Mouse (Mus musculus) liver, embryonic 14.5 days (tissue): Measurements from ENCODE around the gene Npdc1. TPM values are rescaled to one million over a fixed set of nuclear protein-coding genes. Genes with fewer than 3 reads are reported as not detected.

Experiments
- ATAC-seq: fragments of 200-750 bp; cut with Nextera tagmentation; 2 replicates; pipeline ENCODE4 v1.8.0; 2017; ENCODE audit warnings: moderate number of reproducible peaks, mild to moderate bottlenecking, moderate library complexity; ENCODE audit not compliant: insufficient read depth
- DNase-seq, 3 experiments: peaks; one replicate each; pipeline ENCODE4 v3.0.0-alpha.2; 2012 to 2013; ENCODE audit warnings: low read depth in 3 of 3, low spot score in 3 of 3
- H3K27ac ChIP-seq: fragments of 300-500 bp; sonication (generic); 2 replicates; pipeline ENCODE4 v1.5.1; 2014; ENCODE audit warnings: moderate library complexity, mild to moderate bottlenecking, control low read depth, inconsistent platforms
- H3K27me3 ChIP-seq: fragments of 300-500 bp; sonication (generic); 2 replicates; pipeline ENCODE4 v1.6.1; 2014; ENCODE audit warnings: mild to moderate bottlenecking, low read length, moderate library complexity; ENCODE audit not compliant: control insufficient read depth, insufficient read depth
- H3K36me3 ChIP-seq: fragments of 300-500 bp; sonication (generic); replicated peaks from 2 replicates; pipeline ENCODE4 v1.6.1; 2014; ENCODE audit warnings: low read depth; ENCODE audit not compliant: control insufficient read depth, insufficient read depth
- H3K4me1 ChIP-seq, 2 experiments: fragments of 200-500 bp in 1 of 2; fragments of 300-500 bp in 1 of 2; sonication (generic) in 1 of 2; replicated peaks; 2 replicates each; pipeline ENCODE4 v1.6.1; 2012 to 2014; ENCODE audit warnings: antibody characterized with exemption in 1 of 2, inconsistent platforms in 1 of 2, low read length in 1 of 2; ENCODE audit not compliant: control insufficient read depth in 2 of 2, insufficient read depth in 2 of 2
- H3K4me2 ChIP-seq: fragments of 300-500 bp; sonication (generic); 2 replicates; pipeline ENCODE4 v1.6.1; 2014; ENCODE audit warnings: low read depth, mild to moderate bottlenecking, control low read depth, moderate library complexity
- H3K4me3 ChIP-seq, 2 experiments: fragments of 200-500 bp in 1 of 2; fragments of 300-500 bp in 1 of 2; sonication (generic) in 1 of 2; 2 replicates each; pipeline ENCODE4 v1.5.1; 2012 to 2014; ENCODE audit warnings: low read depth in 2 of 2, low read length in 2 of 2, mild to moderate bottlenecking in 2 of 2, control low read depth in 1 of 2, inconsistent platforms in 1 of 2, moderate library complexity in 1 of 2; ENCODE audit not compliant: insufficient read depth in 1 of 2
- H3K9ac ChIP-seq: fragments of 300-500 bp; sonication (generic); replicated peaks from 2 replicates; pipeline ENCODE4 v1.6.1; 2014; ENCODE audit warnings: mild to moderate bottlenecking, control low read depth, moderate library complexity
- H3K9me3 ChIP-seq: fragments of 300-500 bp; sonication (generic); 2 replicates; pipeline ENCODE4 v1.6.1; 2016; ENCODE audit warnings: low read length, mixed read lengths; ENCODE audit not compliant: control insufficient read depth
- CTCF ChIP-seq: IDR thresholded peaks from 2 replicates; pipeline ENCODE4 v1.5.1; 2016; ENCODE audit warnings: antibody characterized with exemption, low read depth, control low read depth
- EP300 ChIP-seq: IDR thresholded peaks from 2 replicates; pipeline ENCODE4 v1.6.1; 2016; ENCODE audit warnings: antibody characterized with exemption, low read depth
- WGBS: fragments of 180-500 bp; shearing (Covaris S2); extraction: QIAGEN DNeasy Blood & Tissue Kit; methylation state at CpG from one replicate; pipeline ENCODE4 v1.1.7; 2014; ENCODE audit not compliant: insufficient replicate concordance; 5-methylcytosine and 5-hydroxymethylcytosine counted together
- microRNA-seq: library from miRNA; unstranded; fragments of <30 nt; microRNA quantifications from one replicate; pipeline ENCODE4, GENCODE M21; 2016
- polyA plus RNA-seq, 2 experiments: library from polyadenylated mRNA; depleted of rRNA in 1 of 2; stranded (reverse) in 1 of 2; unstranded in 1 of 2; fragments of >200 nt; fragmentation: Nextera tagmentation in 1 of 2; extraction: Ambion mirVana in 1 of 2; gene quantifications; 2 replicates each; pipeline versions ENCODE4 v1.2.1 to v1.2.3; 2012 to 2014

Npdc1 gene
- polyA plus RNA-seq, 2 experiments = 2.4 to 3.4 TPM

- H3K4me3 ChIP-seq = no peak within 1 kb of the TSS
- no peaks in the 10 kb centered on the region for H3K9me3 ChIP-seq
- no peak for DNase-seq
- no peak for ATAC-seq
- 58% methylated on average over 14 of the region's 14 CpGs for WGBS
- H3K4me1 ChIP-seq = peaks cover 4 to 8% of the 10 kb centered on the region in 2 experiments
- no peaks in the 10 kb centered on the region for H3K36me3 ChIP-seq
- TF ChIP-seq EP300 = no peak
- no peak for TF ChIP-seq CTCF
- no peak within 1 kb of the TSS for H3K4me2 ChIP-seq
- no peak within 1 kb of the TSS for H3K27ac ChIP-seq
- no peak within 1 kb of the TSS for H3K9ac ChIP-seq
- H3K27me3 ChIP-seq = no peaks in the 10 kb centered on the region
Observed at GRCm38 (mm10) chr2:25456205-25456953, 57.2 kb downstream of the Npdc1 start, which contains the start of gene Clic3. Gene Clic3 (plus strand): TSS chr2:25456838.

DNA sequence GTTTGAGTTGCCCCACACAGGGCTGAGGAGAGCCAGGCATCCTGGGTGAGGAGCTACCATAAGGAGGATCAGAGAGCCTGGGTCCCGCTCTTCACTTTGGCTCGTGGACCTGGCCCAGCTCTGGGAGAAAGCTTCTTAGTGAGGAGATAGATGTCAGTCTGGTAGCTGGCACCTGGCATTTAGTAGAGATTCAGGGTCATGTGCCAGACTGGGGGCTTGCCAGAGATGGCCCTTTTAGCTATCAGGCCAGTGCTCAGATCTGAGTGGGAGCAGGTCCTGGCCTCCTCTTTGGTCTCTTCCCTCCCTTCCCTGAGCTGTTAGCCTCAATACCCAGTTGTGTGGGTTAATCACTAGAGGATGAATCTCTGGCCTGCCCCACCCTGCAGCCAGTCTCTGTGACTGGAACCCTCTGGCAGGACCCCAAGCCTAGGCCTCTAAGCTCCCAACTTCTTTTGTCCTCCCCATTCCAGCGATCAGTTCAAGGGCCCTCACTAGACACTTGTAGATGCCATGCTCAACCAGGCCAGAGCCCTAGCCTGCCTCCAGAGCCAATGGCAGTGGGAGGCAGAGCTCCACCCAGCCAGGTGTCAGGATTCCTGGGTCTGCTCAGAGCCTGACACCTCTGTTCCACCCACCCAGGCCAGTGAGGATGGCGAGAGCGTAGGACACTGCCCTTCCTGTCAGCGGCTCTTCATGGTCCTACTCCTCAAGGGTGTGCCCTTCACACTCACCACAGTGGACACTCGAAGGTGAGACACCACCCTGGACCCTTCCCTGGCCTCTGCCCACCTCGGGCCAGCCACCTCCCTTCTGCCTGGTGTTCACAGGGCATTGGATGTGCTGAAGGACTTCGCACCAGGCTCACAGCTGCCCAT is 58.1 kb downstream of the Npdc1 start:
- no peak overlapping the region for H3K4me2 ChIP-seq
- peaks cover 4 to 11% of the 10 kb centered on the region in 2 experiments for H3K4me1 ChIP-seq
- H3K9ac ChIP-seq = no peak overlapping the region
- no peak overlapping the region for H3K27ac ChIP-seq
- no peak for DNase-seq
- no peaks in the 10 kb centered on the region for H3K36me3 ChIP-seq
- H3K9me3 ChIP-seq = no peaks in the 10 kb centered on the region
- no peak for ATAC-seq
- H3K4me3 ChIP-seq = no peak overlapping the region
- H3K27me3 ChIP-seq = no peaks in the 10 kb centered on the region
- no peak for TF ChIP-seq CTCF
- TF ChIP-seq EP300 = no peak
- WGBS = 73% methylated on average over 9 of the region's 9 CpGs

- Histone ChIP-seq H3K27me3 (no peaks in the 10 kb centered on the region), H3K9ac (no peak overlapping the region), H3K4me2 (no peak overlapping the region), H3K36me3 (no peaks in the 10 kb centered on the region), H3K4me3 (no peak overlapping the region), H3K9me3 (no peaks in the 10 kb centered on the region), H3K27ac (no peak overlapping the region), H3K4me1 (peaks cover 4 to 11% of the 10 kb centered on the region in 2 experiments)
- DNase-seq (no peak), ATAC-seq (no peak)
- no peak; the same call in 1 of the 2 replicates for TF ChIP-seq CTCF
- no peak for TF ChIP-seq EP300
- 64% methylated on average over 5 of the region's 5 CpGs for WGBS
Observed at GRCm38 (mm10) chr2:25458911-25459310, 59.8 kb downstream of the Npdc1 start.

Small RNAs within 50 kb of the gene (microRNA-seq; reads per million reads assigned to microRNA genes)
- not detected for gene Mir3087

Other genes starting within 250 kb of the Npdc1 start
Only the 30 nearest of the 40 such genes appear.
- 571 and 676 TPM in 2 replicates for gene Tubb4b, start 174.6 kb upstream of the Npdc1 start, polyA plus RNA-seq (2012; rRNA removed)
- gene Tubb4b, start 174.6 kb upstream of the Npdc1 start, polyA plus RNA-seq (2014; fragmentation: Nextera tagmentation; extraction: Ambion mirVana) = 561 and 604 TPM in 2 replicates
- gene Slc34a3, start 165.0 kb upstream of the Npdc1 start, polyA plus RNA-seq (2012; rRNA removed) = 0.01 and 0.05 TPM in 2 replicates
- not detected in 2 replicates for gene Slc34a3, start 165.0 kb upstream of the Npdc1 start, polyA plus RNA-seq (2014; fragmentation: Nextera tagmentation; extraction: Ambion mirVana)
- not detected in 2 replicates for gene Rnf224, start 162.6 kb upstream of the Npdc1 start, polyA plus RNA-seq (2012; rRNA removed)
- not detected in 2 replicates for gene Rnf224, start 162.6 kb upstream of the Npdc1 start, polyA plus RNA-seq (2014; fragmentation: Nextera tagmentation; extraction: Ambion mirVana)
- 0.93 and 1.3 TPM in 2 replicates for gene Rnf208, start 157.1 kb upstream of the Npdc1 start, polyA plus RNA-seq (2012; rRNA removed)
- gene Rnf208, start 157.1 kb upstream of the Npdc1 start, polyA plus RNA-seq (2014; fragmentation: Nextera tagmentation; extraction: Ambion mirVana) = 0.09 and 0.16 TPM in 2 replicates
- not detected in 2 replicates for gene Cysrt1, start 156.9 kb upstream of the Npdc1 start, polyA plus RNA-seq (2012; rRNA removed)
- not detected in 2 replicates for gene Cysrt1, start 156.9 kb upstream of the Npdc1 start, polyA plus RNA-seq (2014; fragmentation: Nextera tagmentation; extraction: Ambion mirVana)
- 5.4 and 5.6 TPM in 2 replicates for gene AL732309.1, start 152.5 kb upstream of the Npdc1 start, polyA plus RNA-seq (2012; rRNA removed)
- gene AL732309.1, start 152.5 kb upstream of the Npdc1 start, polyA plus RNA-seq (2014; fragmentation: Nextera tagmentation; extraction: Ambion mirVana) = 1.4 and 1.9 TPM in 2 replicates
- gene Tmem203, start 143.9 kb upstream of the Npdc1 start, polyA plus RNA-seq (2012; rRNA removed) = 8.8 and 12.4 TPM in 2 replicates
- gene Tmem203, start 143.9 kb upstream of the Npdc1 start, polyA plus RNA-seq (2014; fragmentation: Nextera tagmentation; extraction: Ambion mirVana) = 8.8 and 9.4 TPM in 2 replicates
- 1.6 and 2.6 TPM in 2 replicates for gene Tprn, start 136.7 kb upstream of the Npdc1 start, polyA plus RNA-seq (2012; rRNA removed)
- gene Tprn, start 136.7 kb upstream of the Npdc1 start, polyA plus RNA-seq (2014; fragmentation: Nextera tagmentation; extraction: Ambion mirVana) = 2.4 and 3.2 TPM in 2 replicates
- 65.8 and 76.0 TPM in 2 replicates for gene Ssna1, start 126.9 kb upstream of the Npdc1 start, polyA plus RNA-seq (2012; rRNA removed)
- gene Ssna1, start 126.9 kb upstream of the Npdc1 start, polyA plus RNA-seq (2014; fragmentation: Nextera tagmentation; extraction: Ambion mirVana) = 145 and 155 TPM in 2 replicates
- 20.5 and 23.8 TPM in 2 replicates for gene Anapc2, start 126.9 kb upstream of the Npdc1 start, polyA plus RNA-seq (2012; rRNA removed)
- gene Anapc2, start 126.9 kb upstream of the Npdc1 start, polyA plus RNA-seq (2014; fragmentation: Nextera tagmentation; extraction: Ambion mirVana) = 30.2 TPM in 2 replicates
- not detected in 2 replicates for gene Tmem210, start 111.2 kb upstream of the Npdc1 start, polyA plus RNA-seq (2012; rRNA removed)
- not detected in 2 replicates for gene Tmem210, start 111.2 kb upstream of the Npdc1 start, polyA plus RNA-seq (2014; fragmentation: Nextera tagmentation; extraction: Ambion mirVana)
- gene Lrrc26, start 109.4 kb upstream of the Npdc1 start, polyA plus RNA-seq (2012; rRNA removed) = not detected in 2 replicates
- not detected in 2 replicates for gene Lrrc26, start 109.4 kb upstream of the Npdc1 start, polyA plus RNA-seq (2014; fragmentation: Nextera tagmentation; extraction: Ambion mirVana)
- gene Grin1, start 80.2 kb upstream of the Npdc1 start, polyA plus RNA-seq (2012; rRNA removed) = 0.02 and 0.05 TPM in 2 replicates
- 0.06 and 0.14 TPM in 2 replicates for gene Grin1, start 80.2 kb upstream of the Npdc1 start, polyA plus RNA-seq (2014; fragmentation: Nextera tagmentation; extraction: Ambion mirVana)
- 5.3 and 6.6 TPM in 2 replicates for gene Man1b1, start 67.0 kb upstream of the Npdc1 start, polyA plus RNA-seq (2012; rRNA removed)
- gene Man1b1, start 67.0 kb upstream of the Npdc1 start, polyA plus RNA-seq (2014; fragmentation: Nextera tagmentation; extraction: Ambion mirVana) = 25.4 and 28.2 TPM in 2 replicates
- 9.3 and 10.6 TPM in 2 replicates for gene Dpp7, start 43.0 kb upstream of the Npdc1 start, polyA plus RNA-seq (2012; rRNA removed)
- 9.4 and 12.8 TPM in 2 replicates for gene Dpp7, start 43.0 kb upstream of the Npdc1 start, polyA plus RNA-seq (2014; fragmentation: Nextera tagmentation; extraction: Ambion mirVana)
- 2.9 and 3.8 TPM in 2 replicates for gene Uap1l1, start 33.7 kb upstream of the Npdc1 start, polyA plus RNA-seq (2012; rRNA removed)
- 9.3 and 14.1 TPM in 2 replicates for gene Uap1l1, start 33.7 kb upstream of the Npdc1 start, polyA plus RNA-seq (2014; fragmentation: Nextera tagmentation; extraction: Ambion mirVana)
- 20.1 and 21.5 TPM in 2 replicates for gene Sapcd2, start 27.0 kb upstream of the Npdc1 start, polyA plus RNA-seq (2012; rRNA removed)
- gene Sapcd2, start 27.0 kb upstream of the Npdc1 start, polyA plus RNA-seq (2014; fragmentation: Nextera tagmentation; extraction: Ambion mirVana) = 17.9 and 20.5 TPM in 2 replicates
- gene Entpd2, start 3.5 kb upstream of the Npdc1 start, polyA plus RNA-seq (2012; rRNA removed) = 0.18 and 0.30 TPM in 2 replicates
- gene Entpd2, start 3.5 kb upstream of the Npdc1 start, polyA plus RNA-seq (2014; fragmentation: Nextera tagmentation; extraction: Ambion mirVana) = 0.23 TPM in 1 of 2 replicates, not detected in the other
- 0.55 and 0.58 TPM in 2 replicates for gene Fut7, start 23.9 kb downstream of the Npdc1 start, polyA plus RNA-seq (2012; rRNA removed)
- gene Fut7, start 23.9 kb downstream of the Npdc1 start, polyA plus RNA-seq (2014; fragmentation: Nextera tagmentation; extraction: Ambion mirVana) = 0.34 and 0.90 TPM in 2 replicates
- gene Abca2, start 29.4 kb downstream of the Npdc1 start, polyA plus RNA-seq (2012; rRNA removed) = 2.4 and 2.5 TPM in 2 replicates
- 0.91 and 1.1 TPM in 2 replicates for gene Abca2, start 29.4 kb downstream of the Npdc1 start, polyA plus RNA-seq (2014; fragmentation: Nextera tagmentation; extraction: Ambion mirVana)
- 0.08 and 0.32 TPM in 2 replicates for gene Clic3, start 57.5 kb downstream of the Npdc1 start, polyA plus RNA-seq (2012; rRNA removed)
- gene Clic3, start 57.5 kb downstream of the Npdc1 start, polyA plus RNA-seq (2014; fragmentation: Nextera tagmentation; extraction: Ambion mirVana) = 0.18 and 0.27 TPM in 2 replicates
- gene Paxx, start 61.7 kb downstream of the Npdc1 start, polyA plus RNA-seq (2012; rRNA removed) = 7.9 and 9.2 TPM in 2 replicates
- gene Paxx, start 61.7 kb downstream of the Npdc1 start, polyA plus RNA-seq (2014; fragmentation: Nextera tagmentation; extraction: Ambion mirVana) = 6.3 and 7.3 TPM in 2 replicates
- 0.47 and 0.96 TPM in 2 replicates for gene Ptgds, start 70.7 kb downstream of the Npdc1 start, polyA plus RNA-seq (2012; rRNA removed)
- 0.17 TPM in 1 of 2 replicates, not detected in the other for gene Ptgds, start 70.7 kb downstream of the Npdc1 start, polyA plus RNA-seq (2014; fragmentation: Nextera tagmentation; extraction: Ambion mirVana)
- gene Lcn12, start 94.6 kb downstream of the Npdc1 start, polyA plus RNA-seq (2012; rRNA removed) = not detected in 2 replicates
- not detected in 2 replicates for gene Lcn12, start 94.6 kb downstream of the Npdc1 start, polyA plus RNA-seq (2014; fragmentation: Nextera tagmentation; extraction: Ambion mirVana)
- gene Fbxw5, start 101.4 kb downstream of the Npdc1 start, polyA plus RNA-seq (2012; rRNA removed) = 6.2 and 8.1 TPM in 2 replicates
- 18.3 and 20.4 TPM in 2 replicates for gene Fbxw5, start 101.4 kb downstream of the Npdc1 start, polyA plus RNA-seq (2014; fragmentation: Nextera tagmentation; extraction: Ambion mirVana)
- 26.7 and 31.2 TPM in 2 replicates for gene C8g, start 102.4 kb downstream of the Npdc1 start, polyA plus RNA-seq (2012; rRNA removed)
- 53.1 and 57.9 TPM in 2 replicates for gene C8g, start 102.4 kb downstream of the Npdc1 start, polyA plus RNA-seq (2014; fragmentation: Nextera tagmentation; extraction: Ambion mirVana)
- 5.2 and 5.9 TPM in 2 replicates for gene Traf2, start 147.6 kb downstream of the Npdc1 start, polyA plus RNA-seq (2012; rRNA removed)
- gene Traf2, start 147.6 kb downstream of the Npdc1 start, polyA plus RNA-seq (2014; fragmentation: Nextera tagmentation; extraction: Ambion mirVana) = 12.3 and 14.4 TPM in 2 replicates
- 86.5 and 104 TPM in 2 replicates for gene Edf1, start 158.5 kb downstream of the Npdc1 start, polyA plus RNA-seq (2012; rRNA removed)
- 192 and 203 TPM in 2 replicates for gene Edf1, start 158.5 kb downstream of the Npdc1 start, polyA plus RNA-seq (2014; fragmentation: Nextera tagmentation; extraction: Ambion mirVana)
- gene Mamdc4, start 175.5 kb downstream of the Npdc1 start, polyA plus RNA-seq (2012; rRNA removed) = 1.6 and 9.7 TPM in 2 replicates
- 0.18 and 0.25 TPM in 2 replicates for gene Mamdc4, start 175.5 kb downstream of the Npdc1 start, polyA plus RNA-seq (2014; fragmentation: Nextera tagmentation; extraction: Ambion mirVana)
- gene Phpt1, start 175.9 kb downstream of the Npdc1 start, polyA plus RNA-seq (2012; rRNA removed) = 29.5 and 31.4 TPM in 2 replicates
- gene Phpt1, start 175.9 kb downstream of the Npdc1 start, polyA plus RNA-seq (2014; fragmentation: Nextera tagmentation; extraction: Ambion mirVana) = 44.9 and 46.5 TPM in 2 replicates